Mouse (Mus musculus): ENCODE measurements around the gene Sap30bp.

The Sap30bp gene

GRCm38 (mm10) chr11:115904956-115905790 is 27.9 kb upstream of the Sap30bp start:
- DNase-seq (ENCODE audit: low read depth, low spot score) = no peak

GRCm38 (mm10) chr11:115906116-115906515 is 27.0 kb upstream of the Sap30bp start:
- DNase-seq (ENCODE audit: low read depth, low spot score) = no peak

GRCm38 (mm10) chr11:115906521-115906920 is 26.6 kb upstream of the Sap30bp start:
- no peak for DNase-seq (ENCODE audit: low read depth, low spot score)

- DNase-seq (ENCODE audit: low read depth, low spot score) = no peak
These were observed 21.9 kb upstream of the Sap30bp start for GRCm38 (mm10) chr11:115911134-115911561.

GRCm38 (mm10) chr11:115911632-115912376 is 21.3 kb upstream of the Sap30bp start, which contains the start of gene Smim6:
TSS of gene Smim6 (plus strand) at chr11:115912017.
- DNase-seq (ENCODE audit: low read depth, low spot score) = no peak

GRCm38 (mm10) chr11:115916579-115916978 is 16.5 kb upstream of the Sap30bp start:
- no peak for DNase-seq (ENCODE audit: low read depth, low spot score)

- no peak for DNase-seq (ENCODE audit: low read depth, low spot score)
These were observed 14.4 kb upstream of the Sap30bp start for GRCm38 (mm10) chr11:115918637-115919036.

- no peak for DNase-seq (ENCODE audit: low read depth, low spot score)
These were observed 14.0 kb upstream of the Sap30bp start for GRCm38 (mm10) chr11:115919073-115919472.

GRCm38 (mm10) chr11:115920110-115920818 is 12.8 kb upstream of the Sap30bp start:
- no peak for DNase-seq (ENCODE audit: low read depth, low spot score)

GRCm38 (mm10) chr11:115921986-115922385 is 11.1 kb upstream of the Sap30bp start:
- DNase-seq (ENCODE audit: low read depth, low spot score) = no peak

GRCm38 (mm10) chr11:115929031-115929430 is 4.1 kb upstream of the Sap30bp start:
- no peak for DNase-seq (ENCODE audit: low read depth, low spot score)

- DNase-seq (ENCODE audit: low read depth, low spot score) = no peak
These were observed 3.3 kb upstream of the Sap30bp start for GRCm38 (mm10) chr11:115929818-115930217.

GRCm38 (mm10) chr11:115931235-115931634 is 1.8 kb upstream of the Sap30bp start:
- DNase-seq (ENCODE audit: low read depth, low spot score) = no peak

GRCm38 (mm10) chr11:115933747-115934110 is 647 bp downstream of the Sap30bp start:
- DNase-seq (ENCODE audit: low read depth, low spot score) = no peak

GRCm38 (mm10) chr11:115939690-115940329 is 6.7 kb downstream of the Sap30bp start:
- DNase-seq (ENCODE audit: low read depth, low spot score) = peak; percentile 45

- no peak for DNase-seq (ENCODE audit: low read depth, low spot score)
These were observed 8.9 kb downstream of the Sap30bp start for GRCm38 (mm10) chr11:115941980-115942379.

GRCm38 (mm10) chr11:115945247-115945646 is 12.2 kb downstream of the Sap30bp start:
- no peak for DNase-seq (ENCODE audit: low read depth, low spot score)

GRCm38 (mm10) chr11:115946221-115946828 is 13.2 kb downstream of the Sap30bp start:
- DNase-seq (ENCODE audit: low read depth, low spot score) = no peak

GRCm38 (mm10) chr11:115948316-115948715 is 15.2 kb downstream of the Sap30bp start:
- DNase-seq (ENCODE audit: low read depth, low spot score) = no peak

GRCm38 (mm10) chr11:115950719-115951118 is 17.6 kb downstream of the Sap30bp start:
- DNase-seq (ENCODE audit: low read depth, low spot score) = no peak

- no peak for DNase-seq (ENCODE audit: low read depth, low spot score)
These were observed 21.6 kb downstream of the Sap30bp start for GRCm38 (mm10) chr11:115954712-115955111.

All from embryo, embryonic 11.5 days (tissue).